Mouse (Mus musculus): Measurements from ENCODE around the gene Il11ra1. TPM values are rescaled to one million over a fixed set of nuclear protein-coding genes. Genes with fewer than 3 reads are reported as not detected.
"Not testable (repeated sequence)": the region's sequence is repeated elsewhere in the genome, so short reads cannot be mapped to it uniquely, and the experiment has no call there.

The Il11ra1 gene
- polyA plus RNA-seq, 2 experiments from 2014 or later = 10.0 to 14.0 TPM

GRCm38 (mm10) chr4:41783197-41783596 is 83.4 kb downstream of the Il11ra1 start:
- ATAC-seq = not testable (repeated sequence)

Other genes with a start within 250 kb of the Il11ra1 start
- 1 to 10 TPM; 1.6 to 1.7 TPM for gene Kif24, start 235.1 kb upstream of the Il11ra1 start, polyA plus RNA-seq (2017; shearing (Covaris generic))
- 10 to 100 TPM; 16.7 to 21.5 TPM for gene Nudt2, start 234.8 kb upstream of the Il11ra1 start, polyA plus RNA-seq (2017; shearing (Covaris generic))
- not detected for gene AI464131, start 196.9 kb upstream of the Il11ra1 start, polyA plus RNA-seq (2017; shearing (Covaris generic))
- not detected for gene 1110017D15Rik, start 182.7 kb upstream of the Il11ra1 start, polyA plus RNA-seq (2017; shearing (Covaris generic))
- under 1 TPM; 0.52 to 0.56 TPM for gene Fam219a, start 130.5 kb upstream of the Il11ra1 start, polyA plus RNA-seq (2017; shearing (Covaris generic))
- not detected for gene Dnaic1, start 130.2 kb upstream of the Il11ra1 start, polyA plus RNA-seq (2017; shearing (Covaris generic))
- gene Enho, start 59.7 kb upstream of the Il11ra1 start, polyA plus RNA-seq (2017; shearing (Covaris generic)) = not detected
- not detected for gene Cntfr, start 2.9 kb upstream of the Il11ra1 start, polyA plus RNA-seq (2017; shearing (Covaris generic))
- 10 to 100 TPM; 57.2 to 58.2 TPM for gene Rpp25l, start 13.5 kb downstream of the Il11ra1 start, polyA plus RNA-seq (2017; shearing (Covaris generic))
- gene Dctn3, start 23.2 kb downstream of the Il11ra1 start, polyA plus RNA-seq (2017; shearing (Covaris generic)) = 10 to 100 TPM; 91.6 to 93.7 TPM
- not detected for gene Arid3c, start 31.2 kb downstream of the Il11ra1 start, polyA plus RNA-seq (2017; shearing (Covaris generic))
- gene Galt, start 55.2 kb downstream of the Il11ra1 start, polyA plus RNA-seq (2017; shearing (Covaris generic)) = 100 to 1,000 TPM in 1 of 2 experiments, 10 to 100 TPM in 1; 70.1 to 104 TPM
- 10 to 100 TPM; 42.8 to 48.9 TPM for gene Sigmar1, start 56.2 kb downstream of the Il11ra1 start, polyA plus RNA-seq (2017; shearing (Covaris generic))
- gene Ccl27a, start 74.3 kb downstream of the Il11ra1 start, polyA plus RNA-seq (2017; shearing (Covaris generic)) = 10 to 100 TPM in 1 of 2 experiments, 1 to 10 TPM in 1; 9.0 to 10.9 TPM
- gene Gm21541, start 203.6 kb downstream of the Il11ra1 start, polyA plus RNA-seq (2017; shearing (Covaris generic)) = not detected
- gene Gm20878, start 241.6 kb downstream of the Il11ra1 start, polyA plus RNA-seq (2017; shearing (Covaris generic)) = 1 to 10 TPM; 1.2 to 1.6 TPM